Mouse (Mus musculus) CH12.LX (cell line): ENCODE data around the gene Eepd1. TPM values are rescaled to one million over a fixed set of nuclear protein-coding genes. Genes with fewer than 3 reads are reported as not detected.

ENCODE experiments used
- DNase-seq: peaks from one replicate; pipeline ENCODE4 v3.0.0-alpha.2; 2013; ENCODE audit errors: extremely low read depth
- H3K27ac ChIP-seq: 2 replicates; pipeline ENCODE4 v1.5.1; 2012; ENCODE audit warnings: low read depth, mild to moderate bottlenecking, control low read depth, moderate library complexity; ENCODE audit not compliant: insufficient read depth
- H3K27me3 ChIP-seq: replicated peaks from 2 replicates; pipeline ENCODE3; 2012; ENCODE audit warnings: inconsistent platforms
- H3K36me3 ChIP-seq, 2 experiments: replicated peaks in 1 of 2; 2 replicates each; pipeline versions ENCODE3 to v1.6.1; 2012; ENCODE audit warnings: inconsistent platforms in 1 of 2, low read length in 1 of 2, mild to moderate bottlenecking in 1 of 2, mixed read lengths in 1 of 2, moderate library complexity in 1 of 2; ENCODE audit not compliant: control insufficient read depth in 1 of 2, insufficient read depth in 1 of 2
- H3K4me1 ChIP-seq, 2 experiments: 2 replicates each; pipeline ENCODE4 v1.6.1; 2012; ENCODE audit warnings: inconsistent platforms in 1 of 2, moderate library complexity in 1 of 2; ENCODE audit not compliant: insufficient read depth in 2 of 2, control insufficient read depth in 1 of 2
- H3K4me2 ChIP-seq: 2 replicates; pipeline ENCODE4 v1.6.1; 2012; ENCODE audit warnings: low read depth, mild to moderate bottlenecking, control low read depth; ENCODE audit not compliant: poor library complexity, insufficient read depth, severe bottlenecking
- H3K4me3 ChIP-seq, 3 experiments: fragments of 150-350 bp in 1 of 3; sonication (generic) in 1 of 3; replicated peaks in 1 of 3; 2 replicates each; pipeline versions ENCODE3 to v1.5.1; 2011 to 2012; ENCODE audit warnings: low read depth in 2 of 3, low read length in 2 of 3, mild to moderate bottlenecking in 2 of 3, moderate library complexity in 2 of 3, control low read depth in 1 of 3, improper control_type of control experiment in 1 of 3, inconsistent platforms in 1 of 3, mixed read lengths in 1 of 3; ENCODE audit not compliant: poor library complexity in 1 of 3
- H3K79me2 ChIP-seq: replicated peaks from 2 replicates; pipeline ENCODE4 v1.6.1; 2012; ENCODE audit warnings: mild to moderate bottlenecking, moderate library complexity; ENCODE audit not compliant: control insufficient read depth, poor library complexity, insufficient read depth, severe bottlenecking; ENCODE audit errors: extremely low read depth
- H3K9ac ChIP-seq: 2 replicates; pipeline ENCODE4 v1.6.1; 2012; ENCODE audit warnings: low read depth, mild to moderate bottlenecking, control low read depth, moderate library complexity; ENCODE audit not compliant: insufficient read depth
- H3K9me3 ChIP-seq: replicated peaks from 2 replicates; pipeline ENCODE3; 2012; ENCODE audit warnings: low read length, inconsistent platforms, mixed read lengths
- CHD2 ChIP-seq: IDR thresholded peaks from 2 replicates; pipeline ENCODE4 v1.6.1; 2011; ENCODE audit warnings: low read length, improper control_type of control experiment
- CTCF ChIP-seq, 2 experiments: IDR thresholded peaks in 1 of 2; conservative IDR thresholded peaks in 1 of 2; 2 replicates each; pipeline ENCODE4 v1.5.1; 2011 to 2012; ENCODE audit warnings: low read depth in 2 of 2, low read length in 2 of 2, improper control_type of control experiment in 1 of 2, inconsistent platforms in 1 of 2, mild to moderate bottlenecking in 1 of 2, moderate library complexity in 1 of 2
- E2F4 ChIP-seq: IDR thresholded peaks from 2 replicates; pipeline ENCODE4 v1.6.1; 2011; ENCODE audit warnings: low read depth, low read length, improper control_type of control experiment; ENCODE audit not compliant: insufficient replicate concordance
- ELF1 ChIP-seq: IDR thresholded peaks from 2 replicates; pipeline ENCODE4 v1.6.1; 2014; ENCODE audit warnings: low read depth, mild to moderate bottlenecking, inconsistent platforms, low read length, improper control_type of control experiment
- HCFC1 ChIP-seq: IDR thresholded peaks from 2 replicates; pipeline ENCODE4 v1.6.1; 2012; ENCODE audit warnings: low read depth, mild to moderate bottlenecking, inconsistent platforms, low read length, improper control_type of control experiment
- IRF4 ChIP-seq: IDR thresholded peaks from 2 replicates; pipeline ENCODE4 v1.6.1; 2014; ENCODE audit warnings: low read depth, mild to moderate bottlenecking, inconsistent platforms, low read length, improper control_type of control experiment
- KAT2A ChIP-seq: IDR thresholded peaks from 2 replicates; pipeline ENCODE4 v1.6.1; 2012; ENCODE audit warnings: low read length, improper control_type of control experiment, inconsistent platforms; ENCODE audit not compliant: insufficient replicate concordance
- MAFK ChIP-seq: IDR thresholded peaks from 2 replicates; pipeline ENCODE4 v1.6.1; 2011; ENCODE audit warnings: low read length, improper control_type of control experiment; ENCODE audit not compliant: insufficient replicate concordance
- MAZ ChIP-seq: IDR thresholded peaks from 2 replicates; pipeline ENCODE4 v1.6.1; 2012; ENCODE audit warnings: low read depth, mild to moderate bottlenecking, inconsistent platforms, low read length, improper control_type of control experiment, moderate library complexity
- MEF2A ChIP-seq: IDR thresholded peaks from 2 replicates; pipeline ENCODE4 v1.6.1; 2014; ENCODE audit warnings: low read depth, mild to moderate bottlenecking, inconsistent platforms, low read length, improper control_type of control experiment, borderline replicate concordance
- MYC ChIP-seq: IDR thresholded peaks from 2 replicates; pipeline ENCODE4 v1.6.1; 2011; ENCODE audit warnings: low read depth, mild to moderate bottlenecking, improper control_type of control experiment, low read length
- NELFE ChIP-seq: IDR thresholded peaks from 2 replicates; pipeline ENCODE4 v1.6.1; 2011; ENCODE audit warnings: low read depth, low read length, improper control_type of control experiment
- NRF1 ChIP-seq: IDR thresholded peaks from 2 replicates; pipeline ENCODE4 v1.6.1; 2014; ENCODE audit warnings: low read depth, mild to moderate bottlenecking, inconsistent platforms, low read length, improper control_type of control experiment, moderate library complexity
- PAX5 ChIP-seq: IDR thresholded peaks from 2 replicates; pipeline ENCODE4 v1.6.1; 2012; ENCODE audit warnings: low read length, inconsistent platforms, mixed read lengths
- POLR2AphosphoS2 ChIP-seq: IDR thresholded peaks from 2 replicates; pipeline ENCODE4 v1.6.1; 2011; ENCODE audit warnings: low read depth, low read length, improper control_type of control experiment
- RCOR1 ChIP-seq: conservative IDR thresholded peaks from 2 replicates; pipeline ENCODE4 v1.6.1; 2012; ENCODE audit warnings: low read depth, mild to moderate bottlenecking, inconsistent platforms, low read length, improper control_type of control experiment
- SMC3 ChIP-seq: IDR thresholded peaks from 2 replicates; pipeline ENCODE4 v1.6.1; 2011; ENCODE audit warnings: low read depth, low read length, improper control_type of control experiment
- TBP ChIP-seq: conservative IDR thresholded peaks from 2 replicates; pipeline ENCODE4 v1.6.1; 2011; ENCODE audit warnings: low read depth, low read length, improper control_type of control experiment
- TCF12 ChIP-seq: IDR thresholded peaks from 2 replicates; pipeline ENCODE4 v1.6.1; 2014; ENCODE audit warnings: low read depth, mild to moderate bottlenecking, inconsistent platforms, low read length, improper control_type of control experiment
- UBTF ChIP-seq: IDR thresholded peaks from 2 replicates; pipeline ENCODE4 v1.6.1; 2012; ENCODE audit warnings: low read depth, mild to moderate bottlenecking, inconsistent platforms, low read length, improper control_type of control experiment, moderate library complexity
- USF1 ChIP-seq: IDR thresholded peaks from 2 replicates; pipeline ENCODE4 v1.6.1; 2014; ENCODE audit warnings: low read depth, mild to moderate bottlenecking, inconsistent platforms, low read length, improper control_type of control experiment
- ZC3H11A ChIP-seq: IDR thresholded peaks from 2 replicates; pipeline ENCODE4 v1.6.1; 2012; ENCODE audit warnings: low read depth, mild to moderate bottlenecking, inconsistent platforms, low read length, improper control_type of control experiment
- ZKSCAN1 ChIP-seq: IDR thresholded peaks from 2 replicates; pipeline ENCODE4 v1.6.1; 2012; ENCODE audit warnings: low read depth, inconsistent platforms, low read length, improper control_type of control experiment, borderline replicate concordance
- ZMIZ1 ChIP-seq: IDR thresholded peaks from 2 replicates; pipeline ENCODE4 v1.6.1; 2012; ENCODE audit warnings: low read depth, mild to moderate bottlenecking, inconsistent platforms, low read length, improper control_type of control experiment
- ZNF384 ChIP-seq: IDR thresholded peaks from 2 replicates; pipeline ENCODE4 v1.6.1; 2012; ENCODE audit warnings: low read depth, low read length, improper control_type of control experiment, inconsistent platforms
- dilution Hi-C: fragments of 300-500 bp; cut with MboI; formaldehyde crosslinking; loops from 2 replicates; pipeline ENCODE4 v1.14.3; 2020; ENCODE audit warnings: low sequenced_read_pairs; ENCODE audit not compliant: extremely low pct_unique_long_range_greater_than_20kb, extremely low pct_ligation_motif_present
- in situ Hi-C: fragments of 300-500 bp; cut with MboI; formaldehyde crosslinking; loops from 3 replicates; pipeline ENCODE4 v1.14.3; 2019; ENCODE audit warnings: low sequenced_read_pairs, low pct_ligation_motif_present, low pct_unique_long_range_greater_than_20kb, mixed read lengths
- polyA plus RNA-seq: library from polyadenylated mRNA; unstranded; fragments of >175 nt; gene quantifications from 2 replicates; pipeline ENCODE4 v1.2.1, GENCODE M21; 2012; ENCODE audit warnings: low read depth; ENCODE audit not compliant: insufficient read length
- total RNA-seq, 2 experiments: library from RNA; depleted of rRNA; stranded (reverse); fragments of 300-350 nt in 1 of 2; fragments of >200 nt in 1 of 2; gene quantifications; 2 replicates each; pipeline ENCODE4 v1.2.3; 2012 to 2014

Eepd1 gene
- total and polyA plus RNA-seq, 3 experiments, result 1.3 to 2.5 (median 2.2) TPM

DNA sequence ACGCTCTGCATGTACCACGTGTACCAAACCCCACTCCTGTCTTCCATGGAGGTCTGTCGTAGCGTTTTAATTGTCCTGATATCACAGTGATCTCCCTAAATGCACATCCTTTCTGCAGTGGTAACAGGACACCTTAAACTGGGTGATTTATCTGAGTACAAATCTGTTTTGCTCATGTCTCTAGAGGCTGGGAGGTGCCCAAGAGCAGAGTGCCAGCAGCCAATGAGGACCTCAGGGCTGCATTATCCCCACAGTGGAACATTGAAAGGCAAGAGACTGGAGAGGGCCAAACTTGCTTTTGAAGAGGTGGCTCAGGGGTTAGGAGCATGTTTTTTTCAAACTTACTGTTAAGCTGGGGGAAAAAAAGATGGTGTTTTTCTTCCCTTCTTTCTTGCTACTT lies 14.8 kb downstream of the Eepd1 start:
- in situ Hi-C loops (no loop called here), dilution Hi-C loops (no loop called here)
- TF ChIP-seq NRF1 (no peak), CHD2 (no peak), ZMIZ1 (no peak), MAFK (no peak), MYC (no peak), NELFE (no peak), POLR2AphosphoS2 (no peak), E2F4 (no peak), SMC3 (no peak), ELF1 (no peak), TCF12 (no peak), ZKSCAN1 (no peak), MEF2A (no peak), ZNF384 (no peak), RCOR1 (no peak), UBTF (no peak), CTCF (conservative IDR thresholded peaks at IDR 0.05 in 1 of 2, IDR thresholded peaks at IDR 0.05 in 1 of 2; ENCODE audit: low read depth in 2 of 2, low read length in 2 of 2) (no peak), TBP (no peak), IRF4 (no peak), MAZ (no peak)
- no peaks in the 10 kb centered on the region for H3K27me3 ChIP-seq
- H3K9ac ChIP-seq, result no peak overlapping the region
- peaks cover 0 to 2% of the 10 kb centered on the region in 2 experiments for H3K36me3 ChIP-seq
- no peaks in the 10 kb centered on the region for H3K9me3 ChIP-seq
- no peaks in the 10 kb centered on the region for H3K79me2 ChIP-seq
- no peak overlapping the region for H3K27ac ChIP-seq
- no peak for DNase-seq
- no peak overlapping the region for H3K4me3 ChIP-seq
- no peak overlapping the region for H3K4me2 ChIP-seq
- peaks cover 3 to 12% of the 10 kb centered on the region in 2 experiments for H3K4me1 ChIP-seq

DNA sequence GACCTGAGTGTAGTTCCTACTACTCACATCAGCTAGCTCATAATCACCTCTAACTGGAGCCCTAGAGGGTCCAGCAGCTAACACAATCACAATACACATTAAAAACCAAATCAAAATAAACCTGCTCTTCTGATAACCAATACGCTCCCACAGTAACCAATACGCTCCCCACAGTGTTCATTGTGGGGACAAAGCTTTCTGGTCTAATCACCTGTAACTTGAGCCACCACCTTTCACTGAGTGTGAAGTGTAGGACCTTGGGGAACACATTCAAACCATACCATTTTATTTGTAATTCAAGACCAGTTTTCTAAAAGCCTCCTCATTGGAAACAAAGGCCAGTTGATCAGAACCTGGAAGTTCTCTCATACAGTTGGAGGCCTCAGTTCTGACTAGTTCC lies 15.4 kb downstream of the Eepd1 start:
- H3K9me3 ChIP-seq, result no peaks in the 10 kb centered on the region
- in situ Hi-C loops (no loop called here), dilution Hi-C loops (no loop called here)
- H3K27ac ChIP-seq, result no peak overlapping the region
- H3K9ac ChIP-seq, result no peak overlapping the region
- no peak overlapping the region for H3K4me3 ChIP-seq
- DNase-seq, result no peak
- no peaks in the 10 kb centered on the region for H3K79me2 ChIP-seq
- H3K27me3 ChIP-seq, result no peaks in the 10 kb centered on the region
- H3K4me1 ChIP-seq, result peaks cover 3 to 14% of the 10 kb centered on the region in 2 experiments
- H3K36me3 ChIP-seq, result peaks cover 0 to 2% of the 10 kb centered on the region in 2 experiments
- H3K4me2 ChIP-seq, result no peak overlapping the region
- TF ChIP-seq HCFC1 (no peak), POLR2AphosphoS2 (no peak), ZC3H11A (no peak), USF1 (no peak), SMC3 (no peak), CHD2 (no peak), ZMIZ1 (no peak), CTCF (conservative IDR thresholded peaks at IDR 0.05 in 1 of 2, IDR thresholded peaks at IDR 0.05 in 1 of 2; ENCODE audit: low read depth in 2 of 2, low read length in 2 of 2) (no peak), KAT2A (no peak), UBTF (no peak), ELF1 (no peak), PAX5 (no peak), NELFE (no peak), ZNF384 (no peak)
